Mouse (Mus musculus) small intestine, adult 2 months (tissue): ENCODE measurements around the gene Mtch1. TPM values are rescaled to one million over a fixed set of nuclear protein-coding genes. Genes with fewer than 3 reads are reported as not detected.
A peak's percentile ranks its signal among the peaks of the same experiment; 100 is the strongest.

ENCODE experiments used
- H3K27ac ChIP-seq: fragments of 200-500 bp; 2 replicates; pipeline ENCODE4 v1.5.1; 2012; ENCODE audit warnings: low read depth, low read length, control low read depth, inconsistent platforms; ENCODE audit not compliant: insufficient read depth
- H3K27me3 ChIP-seq: fragments of 200-500 bp; 2 replicates; pipeline ENCODE4 v1.6.1; 2012; ENCODE audit warnings: mild to moderate bottlenecking, moderate library complexity, low read length, inconsistent platforms; ENCODE audit not compliant: control insufficient read depth, insufficient read depth
- H3K36me3 ChIP-seq: fragments of 200-500 bp; 2 replicates; pipeline ENCODE4 v1.6.1; 2012; ENCODE audit warnings: mild to moderate bottlenecking, low read length, control low read depth, inconsistent platforms; ENCODE audit not compliant: control insufficient read depth, insufficient read depth
- H3K4me1 ChIP-seq: fragments of 200-500 bp; 2 replicates; pipeline ENCODE4 v1.6.1; 2012; ENCODE audit warnings: low read length, inconsistent platforms, mixed read lengths; ENCODE audit not compliant: control insufficient read depth, insufficient read depth, insufficient read length
- H3K4me3 ChIP-seq: fragments of 200-500 bp; 2 replicates; pipeline ENCODE4 v1.5.1; 2012; ENCODE audit warnings: low read depth, mild to moderate bottlenecking, control low read depth, inconsistent platforms, low read length, moderate library complexity
- CTCF ChIP-seq: fragments of 200-500 bp; IDR thresholded peaks from 2 replicates; pipeline ENCODE4 v1.5.1; 2012; ENCODE audit warnings: low read depth, mild to moderate bottlenecking, control low read depth, inconsistent platforms, low read length, moderate library complexity, mixed read lengths; ENCODE audit not compliant: insufficient replicate concordance, insufficient read length; ENCODE audit errors: extremely low read depth
- POLR2A ChIP-seq: fragments of 200-500 bp; IDR thresholded peaks from 2 replicates; pipeline ENCODE4 v1.6.1; 2012; ENCODE audit warnings: low read depth, mild to moderate bottlenecking, control low read depth, inconsistent platforms, low read length, moderate library complexity
- WGBS: fragments of 180-500 bp; shearing (Covaris S2); methylation state at CpG from one replicate; pipeline ENCODE4 v1.1.7; 2018; 5-methylcytosine and 5-hydroxymethylcytosine counted together
- polyA plus RNA-seq: library from polyadenylated mRNA; depleted of rRNA; stranded (reverse); fragments of >200 nt; gene quantifications from 2 replicates; pipeline ENCODE4 v1.2.3, GENCODE M21; 2012

Gene Mtch1
- polyA plus RNA-seq, 1 experiment: 260 TPM

DNA sequence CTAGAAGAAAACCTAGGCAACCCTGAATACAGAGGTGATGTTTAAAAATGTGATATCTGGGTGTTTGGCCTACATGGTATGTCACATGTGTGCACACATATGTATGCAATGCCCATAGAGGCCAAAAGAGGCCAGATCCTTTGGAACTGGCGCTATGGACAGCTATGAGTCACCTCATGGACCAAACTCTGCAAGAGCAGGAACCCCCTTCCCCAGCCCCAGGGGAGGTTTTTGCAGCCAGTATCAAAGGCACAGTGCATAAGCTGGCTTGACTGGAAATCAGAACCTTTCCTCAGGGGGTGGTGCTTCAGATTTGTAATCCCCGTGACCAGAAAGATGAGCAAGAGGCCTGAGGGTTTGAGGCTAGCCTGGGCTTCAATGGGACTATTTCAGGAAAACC is 35.7 kb downstream of the Mtch1 start:
- Histone ChIP-seq H3K4me3 (no peak overlapping the region), H3K36me3 (no peaks in the 10 kb centered on the region), H3K27me3 (no peaks in the 10 kb centered on the region), H3K27ac (no peak overlapping the region), H3K4me1 (no peaks in the 10 kb centered on the region)
- 96% methylated on average over 2 of the region's 2 CpGs for WGBS
- TF ChIP-seq POLR2A (no peak), CTCF (no peak)

DNA sequence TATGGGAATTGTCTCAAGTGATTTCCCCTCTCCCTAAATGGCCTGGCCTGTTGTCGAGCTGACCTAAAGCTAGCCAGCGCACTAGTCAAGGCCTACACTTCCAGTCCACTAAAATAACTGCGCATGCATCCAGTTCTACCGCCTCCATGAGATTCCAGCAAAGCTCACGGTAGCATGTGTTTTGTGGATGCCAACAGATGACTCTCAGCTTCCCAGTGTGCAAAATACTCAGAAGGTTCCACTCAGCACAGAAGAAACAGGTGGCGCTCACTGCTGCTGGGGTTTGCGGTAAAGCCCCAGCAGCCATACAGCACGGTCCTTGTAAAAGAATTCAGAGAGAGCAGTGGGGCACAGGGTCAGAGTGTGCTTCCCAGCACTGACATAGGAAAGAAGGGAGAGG is 36.1 kb downstream of the Mtch1 start:
- TF ChIP-seq CTCF (no peak), POLR2A (no peak)
- Histone ChIP-seq H3K4me3 (no peak overlapping the region), H3K27ac (no peak overlapping the region), H3K36me3 (no peaks in the 10 kb centered on the region), H3K27me3 (no peaks in the 10 kb centered on the region), H3K4me1 (no peaks in the 10 kb centered on the region)
- WGBS: 95% methylated on average over 8 of the region's 8 CpGs

DNA sequence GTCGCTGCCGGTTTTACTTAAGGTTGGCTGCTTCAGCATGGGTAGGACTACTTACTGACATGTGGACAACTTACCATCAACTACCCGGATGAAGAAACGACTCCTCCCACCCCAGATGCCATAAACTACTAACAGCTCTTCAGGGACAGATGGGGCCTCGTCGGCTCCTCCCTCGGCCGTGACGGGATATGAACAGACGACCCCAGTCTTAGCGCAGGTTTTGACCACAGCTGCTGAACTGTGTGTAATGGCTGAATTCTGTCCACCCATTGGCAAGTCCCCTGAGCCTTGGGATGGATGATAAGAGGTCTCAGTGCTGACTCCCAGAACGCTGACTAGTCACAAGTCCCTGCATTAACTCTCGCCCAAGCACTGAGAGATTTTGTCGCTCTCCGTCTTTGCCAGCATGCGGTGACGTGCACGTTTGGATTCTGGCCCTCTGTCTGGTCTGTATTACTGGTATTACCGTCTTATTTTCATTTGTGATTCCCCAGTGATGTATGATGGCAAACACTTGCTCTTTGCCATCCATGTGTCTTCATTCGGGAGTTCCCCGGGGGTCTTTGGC is 37.6 kb downstream of the Mtch1 start:
- H3K4me1 ChIP-seq: no peaks in the 10 kb centered on the region
- no peak for TF ChIP-seq CTCF
- no peak for TF ChIP-seq POLR2A
- H3K4me3 ChIP-seq: no peak overlapping the region
- H3K27me3 ChIP-seq: no peaks in the 10 kb centered on the region
- no peaks in the 10 kb centered on the region for H3K36me3 ChIP-seq
- WGBS: 71% methylated on average over 21 of the region's 21 CpGs
- H3K27ac ChIP-seq: no peak overlapping the region

DNA sequence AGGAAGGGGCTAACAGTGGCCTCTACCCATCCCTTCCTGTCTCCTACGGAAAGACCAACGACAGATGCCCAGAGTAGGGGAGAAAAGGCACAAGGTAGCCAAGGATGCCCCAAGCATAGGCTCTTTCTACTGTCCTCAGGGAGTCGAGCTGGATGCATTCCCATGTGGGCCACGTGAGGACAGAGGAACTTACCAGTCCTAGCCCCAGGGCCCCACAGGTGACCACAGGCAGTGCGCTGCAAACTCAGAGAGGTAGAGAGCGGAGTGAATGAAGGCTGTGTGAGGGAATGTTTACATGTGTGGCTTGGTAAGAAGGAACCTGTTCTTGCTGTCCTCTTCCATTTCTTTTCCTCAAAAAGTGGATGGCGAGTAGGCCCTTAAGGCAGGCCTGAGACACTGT is 41.9 kb downstream of the Mtch1 start:
- H3K4me1 ChIP-seq: peaks cover 7% of the 10 kb centered on the region
- WGBS: 68% methylated on average over 7 of the region's 7 CpGs
- H3K36me3 ChIP-seq: peaks cover 15% of the 10 kb centered on the region
- H3K27me3 ChIP-seq: no peaks in the 10 kb centered on the region
- no peak overlapping the region for H3K27ac ChIP-seq
- TF ChIP-seq POLR2A (no peak), CTCF (no peak)
- no peak overlapping the region for H3K4me3 ChIP-seq

DNA sequence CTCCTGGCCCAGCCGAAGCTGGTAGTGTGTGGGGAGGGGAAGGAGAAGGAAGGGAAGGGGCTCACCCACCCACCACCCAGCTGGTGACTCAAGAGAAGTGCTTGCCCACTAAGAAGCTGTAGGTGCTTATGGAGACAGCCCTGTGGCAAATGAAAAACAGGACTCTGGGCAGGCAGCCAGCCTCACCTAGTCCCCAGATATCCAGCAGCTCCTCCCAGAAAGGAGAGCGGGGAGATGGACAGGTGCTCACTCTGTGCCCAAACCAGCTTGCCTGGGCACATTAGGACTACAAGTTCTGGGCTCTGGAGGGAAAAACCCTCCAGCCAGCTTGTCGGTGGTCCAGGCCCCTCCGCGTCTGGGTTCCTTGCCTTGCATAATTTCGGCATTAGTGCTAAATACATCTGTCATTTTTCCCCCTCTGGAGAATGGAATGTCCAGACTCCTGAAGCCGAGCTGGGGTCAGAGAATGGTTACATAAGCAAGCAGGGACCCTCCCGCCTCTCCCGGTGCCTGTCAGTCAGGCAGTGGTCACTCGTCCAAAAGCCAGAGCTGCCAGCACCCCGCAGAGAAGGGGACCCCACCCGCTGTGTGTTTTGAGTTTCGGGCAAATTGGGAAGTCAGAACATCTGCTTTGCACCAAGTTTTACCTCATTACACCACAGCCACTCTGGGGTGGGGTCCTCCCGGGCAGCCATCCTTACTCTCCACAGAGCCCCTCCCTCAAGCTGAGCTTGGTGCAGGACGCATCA is 42.5 kb downstream of the Mtch1 start:
- WGBS: 36% methylated on average over 15 of the region's 15 CpGs
- no peaks in the 10 kb centered on the region for H3K27me3 ChIP-seq
- peaks cover 20% of the 10 kb centered on the region for H3K36me3 ChIP-seq
- no peak overlapping the region for H3K4me3 ChIP-seq
- peaks cover 7% of the 10 kb centered on the region for H3K4me1 ChIP-seq
- TF ChIP-seq POLR2A (no peak), CTCF (no peak)
- no peak overlapping the region for H3K27ac ChIP-seq

DNA sequence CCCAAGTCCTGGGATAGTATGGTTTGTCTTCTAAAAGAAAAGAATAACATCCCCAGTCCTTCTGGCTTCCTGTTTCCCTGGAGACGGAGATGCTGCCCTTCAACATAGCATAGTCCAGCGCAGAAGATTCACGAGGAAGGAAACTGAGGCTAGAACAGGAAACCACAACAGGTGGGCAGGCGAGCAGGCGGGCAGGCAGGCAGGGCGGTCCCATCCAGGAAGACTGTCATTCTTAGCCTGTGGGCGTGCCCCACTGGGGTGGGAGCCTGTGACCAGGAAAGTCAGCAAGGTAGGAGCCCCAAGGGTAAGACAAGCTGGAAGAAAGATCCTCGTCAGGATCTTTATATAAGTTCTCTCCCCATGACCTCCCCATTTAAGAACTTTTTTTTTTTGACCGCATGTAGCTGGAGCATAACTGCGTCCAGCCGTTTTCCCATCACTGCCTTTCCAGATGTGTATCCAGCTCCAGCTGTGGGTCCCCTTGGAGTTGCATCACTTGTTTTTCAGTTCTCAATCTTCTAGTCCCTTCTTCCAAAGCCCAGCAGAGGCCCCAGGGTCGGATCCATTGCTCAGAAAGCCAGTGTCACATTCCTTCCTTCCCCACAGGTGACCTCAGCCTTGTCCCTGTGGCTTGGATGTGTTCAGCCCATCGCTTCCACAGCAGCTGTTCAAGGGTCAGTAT is 43.2 kb downstream of the Mtch1 start:
- H3K4me1 ChIP-seq: peaks cover 7% of the 10 kb centered on the region
- no peak for TF ChIP-seq CTCF
- TF ChIP-seq POLR2A: no peak
- H3K27me3 ChIP-seq: no peaks in the 10 kb centered on the region
- no peak overlapping the region for H3K27ac ChIP-seq
- 38% methylated on average over 13 of the region's 13 CpGs for WGBS
- H3K4me3 ChIP-seq: no peak overlapping the region
- H3K36me3 ChIP-seq: peaks cover 26% of the 10 kb centered on the region

DNA sequence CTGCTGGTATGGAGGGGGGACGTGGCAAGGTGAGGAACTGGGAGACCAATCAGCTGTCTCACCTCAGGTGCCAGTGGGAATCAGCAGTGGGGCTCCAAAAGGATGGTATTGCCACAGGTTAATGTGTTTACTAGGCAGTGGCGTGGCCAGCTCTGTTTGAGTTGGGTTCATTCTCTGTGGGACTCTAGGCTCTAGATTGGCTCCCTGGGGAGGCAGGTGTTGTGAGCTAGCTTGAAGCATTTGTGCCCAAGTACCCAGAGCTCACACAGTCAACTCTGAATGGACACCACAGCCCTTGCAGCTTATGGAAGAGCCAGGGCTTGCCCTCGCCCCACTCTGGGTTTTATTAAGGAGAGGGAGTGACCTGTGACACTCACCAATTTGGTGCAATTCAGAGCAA is 43.9 kb downstream of the Mtch1 start:
- Histone ChIP-seq H3K36me3 (peaks cover 29% of the 10 kb centered on the region), H3K27me3 (no peaks in the 10 kb centered on the region), H3K27ac (peak overlapping the region; percentile 18; the same call in 1 of the 2 replicates), H3K4me1 (peaks cover 7% of the 10 kb centered on the region), H3K4me3 (no peak overlapping the region)
- TF ChIP-seq POLR2A (no peak), CTCF (no peak)
- 78% methylated on average over 3 of the region's 3 CpGs for WGBS
